Mouse (Mus musculus) c-Kit-positive CD71-positive TER-119-negative erythroid progenitor cells, embryonic 14.5 days (primary cell): Measurements from ENCODE around the gene Mtfr2.
A peak's percentile ranks its signal among the peaks of the same experiment; 100 is the strongest.

Experiments used
- DNase-seq: peaks from one replicate; pipeline ENCODE4 v3.0.0-alpha.2; 2013; ENCODE audit warnings: low read depth

Mtfr2 gene

DNA sequence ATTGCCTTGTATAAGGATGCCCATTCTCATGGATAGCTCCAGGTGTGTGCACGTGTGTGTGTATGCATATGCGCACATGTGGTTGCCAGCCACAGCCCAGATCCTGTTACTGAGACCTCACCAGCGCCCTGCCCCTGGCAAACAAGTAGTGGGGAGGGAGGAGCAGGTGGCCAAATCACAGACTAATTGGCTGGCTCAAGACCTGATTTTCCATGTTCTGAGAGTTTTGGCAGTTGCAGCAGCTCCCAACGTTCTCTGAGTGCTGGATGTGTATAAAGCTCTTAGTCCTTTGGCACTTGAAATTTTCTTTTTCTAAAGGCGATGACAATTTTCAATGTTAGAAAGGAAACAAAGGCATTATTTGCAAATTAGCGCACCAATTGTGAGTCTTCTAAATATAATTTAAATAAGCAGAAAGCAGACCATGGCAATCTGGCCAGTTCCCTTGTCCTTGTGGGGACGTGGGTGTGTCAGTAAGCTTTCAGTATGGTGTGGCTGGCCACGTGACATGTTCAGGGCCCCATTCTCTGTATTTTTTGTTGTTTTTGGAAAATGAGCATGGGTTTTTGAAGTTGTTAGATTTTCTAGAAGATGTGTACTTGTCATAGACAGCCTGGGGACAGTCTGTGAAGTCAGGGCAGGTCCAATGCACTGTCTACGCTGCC, 31.6 kb downstream of the Mtfr2 start:
- no peak for DNase-seq

DNA sequence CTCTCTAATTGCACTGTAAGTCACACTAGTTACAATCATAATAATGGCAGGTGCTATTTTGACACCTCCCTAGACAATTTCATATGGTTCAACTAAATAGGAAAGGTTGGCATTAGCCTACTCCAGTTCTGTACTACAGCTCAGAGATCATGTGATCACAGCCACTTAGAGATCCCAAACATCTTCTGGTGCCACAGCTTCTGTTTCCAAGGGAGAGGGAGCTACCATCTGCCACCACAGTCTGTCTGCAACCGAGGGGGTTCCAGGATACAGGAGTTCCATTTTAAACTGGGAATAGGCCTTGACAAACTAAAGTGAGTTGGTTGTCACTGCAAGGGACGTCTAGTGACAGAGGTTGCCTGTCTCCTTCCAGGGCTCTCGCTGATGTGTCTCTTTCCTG, 33.2 kb downstream of the Mtfr2 start:
- no peak for DNase-seq

DNA sequence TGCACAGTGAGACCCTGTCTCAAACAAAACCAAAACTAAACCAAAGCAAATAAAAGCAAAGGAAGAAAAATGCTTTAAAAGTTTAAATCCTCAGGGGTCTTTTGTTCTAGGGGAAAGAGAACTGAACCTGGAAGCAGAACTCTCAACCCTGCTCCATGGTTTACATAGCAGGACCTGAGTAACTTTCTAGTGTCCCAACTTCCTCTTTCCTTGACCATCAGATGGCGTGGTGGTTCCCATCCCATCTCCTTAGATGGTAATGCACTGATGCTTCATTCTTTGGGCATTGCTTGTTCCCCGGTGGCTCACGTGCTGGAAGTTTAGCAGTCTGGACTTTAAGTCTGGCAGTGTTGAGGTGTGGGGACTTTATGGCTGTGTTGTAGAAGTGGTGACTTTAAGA, 33.8 kb downstream of the Mtfr2 start:
- no peak for DNase-seq

DNA sequence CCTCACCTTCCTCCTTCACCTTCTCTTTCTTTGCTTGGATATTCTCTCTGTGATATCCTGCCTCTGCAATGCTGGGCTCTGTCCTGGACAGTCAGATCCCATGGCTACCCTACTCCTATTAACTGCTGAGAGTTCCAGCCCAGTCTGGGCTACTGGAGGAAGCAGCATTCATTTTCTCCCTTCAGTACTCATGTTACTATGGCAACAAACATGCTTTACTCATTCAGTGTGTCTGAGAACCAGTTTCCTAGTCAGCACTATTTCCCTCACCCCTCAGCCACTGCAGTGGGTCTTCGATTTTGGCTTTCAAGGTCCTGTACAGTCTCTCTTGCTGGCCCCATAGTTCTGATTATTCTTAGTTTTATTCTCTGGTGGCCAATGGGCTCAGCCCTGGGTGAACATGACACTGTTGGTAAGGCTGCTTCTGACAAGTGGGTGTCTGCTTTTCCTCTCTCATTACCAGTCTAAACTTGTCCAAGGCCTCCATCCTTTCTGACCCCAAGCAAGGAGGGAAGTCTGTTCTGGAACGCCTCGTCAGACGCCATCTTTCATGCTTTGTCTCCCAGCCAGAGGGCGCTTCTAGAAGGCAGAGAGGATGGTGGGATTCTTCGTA, 35.3 kb downstream of the Mtfr2 start:
- no peak for DNase-seq

DNA sequence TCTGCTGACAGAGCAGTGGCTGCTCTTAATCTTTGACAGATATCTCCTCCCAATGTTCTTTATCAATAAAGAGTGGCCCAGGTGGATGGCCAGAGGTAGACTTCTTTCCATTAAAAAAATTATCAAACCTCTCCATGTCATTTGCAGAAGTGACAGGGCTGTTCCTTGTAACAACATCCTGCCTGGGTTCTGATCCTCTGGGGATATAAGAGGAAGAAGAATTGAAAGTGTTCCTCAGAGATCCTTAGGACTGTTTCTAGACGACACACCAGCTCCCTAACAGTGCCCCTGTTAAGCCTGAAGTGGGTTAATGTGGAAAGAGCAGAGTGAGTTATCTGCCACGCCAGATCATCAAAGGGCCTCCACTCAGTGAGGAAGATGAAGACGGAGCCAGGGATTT, 43.0 kb downstream of the Mtfr2 start:
- DNase-seq, result no peak

DNA sequence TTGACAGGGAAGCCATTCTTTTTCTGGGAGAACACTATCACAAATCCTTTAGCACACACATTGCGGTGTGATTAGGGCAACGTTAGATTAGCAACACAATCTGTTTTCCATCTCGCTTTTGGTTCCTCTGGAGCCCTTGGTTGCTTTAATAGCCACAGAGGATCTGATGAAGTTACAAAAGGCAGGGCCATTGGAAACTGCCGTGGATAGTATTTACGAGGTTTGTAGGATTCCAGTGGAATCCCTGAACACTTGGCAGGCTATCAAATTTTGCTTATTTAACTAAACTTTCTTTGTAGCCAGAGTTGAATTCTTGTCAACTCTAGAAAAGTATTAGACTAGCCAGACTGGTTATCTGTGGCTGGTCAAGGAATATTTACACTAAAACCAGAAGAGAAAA, 47.2 kb downstream of the Mtfr2 start:
- no peak for DNase-seq

DNA sequence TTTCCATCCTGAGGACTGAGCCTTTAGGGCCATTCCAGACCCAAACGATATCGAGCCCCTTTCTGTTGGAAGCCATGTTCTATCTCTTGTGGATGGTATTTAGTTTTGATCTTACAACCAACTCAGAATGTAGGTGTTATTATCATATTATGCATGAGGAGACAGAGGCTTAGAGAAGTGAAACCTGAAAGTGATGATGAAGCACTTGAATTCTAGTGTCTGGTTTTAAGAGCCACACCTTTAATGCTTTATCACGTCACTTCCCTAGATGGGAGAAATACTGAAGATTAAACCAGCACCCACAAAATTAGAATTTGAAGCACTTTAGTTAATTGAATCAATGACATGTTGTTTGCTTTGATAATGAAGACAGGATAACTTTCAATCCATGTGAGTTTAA, 48.2 kb downstream of the Mtfr2 start:
- no peak for DNase-seq

DNA sequence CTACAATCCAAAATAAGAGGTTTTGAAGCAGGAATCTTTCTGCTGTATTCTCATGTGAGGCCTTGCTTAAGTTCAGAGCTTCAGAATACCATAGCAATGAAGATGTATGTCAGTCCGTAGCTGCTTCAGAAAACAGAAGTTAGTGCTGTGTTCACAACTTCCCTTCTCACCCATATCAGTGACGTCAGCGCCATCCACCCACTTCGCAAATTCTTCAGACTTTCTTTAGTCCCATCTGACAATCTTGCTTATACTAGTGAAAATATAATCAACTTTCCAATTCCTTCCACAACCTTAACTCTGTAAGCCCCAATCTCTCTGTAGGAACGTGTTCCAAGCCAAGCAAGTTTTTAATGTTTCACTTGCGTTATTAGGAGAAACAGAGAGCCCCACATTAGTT, 50.7 kb downstream of the Mtfr2 start:
- DNase-seq, result peak; percentile 6

DNA sequence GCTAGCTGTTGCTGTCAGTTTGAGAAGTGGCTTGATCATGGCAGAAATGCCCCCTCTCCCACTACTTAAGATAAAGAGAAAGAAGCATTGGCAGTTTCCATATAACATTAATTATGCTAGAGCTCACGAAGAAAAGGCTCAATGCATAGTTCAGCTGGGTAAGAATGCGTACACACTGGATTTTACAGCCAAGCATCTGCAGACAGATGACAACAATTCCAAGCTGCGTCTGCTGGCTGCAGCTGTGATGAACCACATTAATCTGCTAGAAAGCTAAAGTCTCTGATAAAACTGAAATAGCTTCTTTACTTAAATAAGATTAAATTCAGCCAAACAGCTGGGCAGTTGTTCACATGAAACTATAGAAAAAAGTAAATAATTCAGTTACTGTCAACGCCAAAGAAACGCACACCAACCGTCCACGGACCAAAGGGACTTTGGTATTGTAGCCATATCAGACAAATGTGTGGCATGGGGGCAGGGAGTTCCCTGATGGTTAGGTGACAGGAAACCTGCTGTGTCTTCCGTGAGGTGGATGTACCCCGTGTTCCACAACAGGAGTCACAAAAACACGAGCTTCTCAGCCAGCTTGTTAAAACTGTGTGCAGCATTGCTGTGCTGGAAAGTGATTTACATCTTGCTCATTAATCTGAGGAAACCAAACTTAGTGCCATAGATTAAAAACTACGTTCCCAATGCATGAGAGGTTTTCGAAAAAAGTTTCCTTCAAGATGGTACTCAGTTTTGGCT, 51.2 kb downstream of the Mtfr2 start:
- no peak for DNase-seq

DNA sequence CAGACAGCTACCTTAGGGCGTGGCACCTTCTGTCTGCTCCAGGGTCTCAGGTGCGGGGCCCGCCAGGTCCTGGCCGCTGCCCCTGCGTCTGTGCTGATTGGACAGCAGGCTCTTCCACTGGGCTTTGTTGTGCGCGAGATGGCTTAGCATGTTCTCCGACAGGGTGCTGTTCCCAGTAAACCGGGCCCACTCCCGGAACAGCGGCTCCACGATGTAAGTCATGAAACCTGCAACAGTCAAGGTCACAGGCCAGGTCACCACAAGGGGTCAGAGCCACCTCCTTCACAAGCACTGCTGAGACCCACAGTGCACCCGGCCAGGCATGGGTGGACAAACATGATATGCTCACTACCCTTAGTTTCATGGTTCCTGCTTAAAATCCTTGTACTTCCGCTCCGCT, 52.8 kb downstream of the Mtfr2 start:
- no peak for DNase-seq

DNA sequence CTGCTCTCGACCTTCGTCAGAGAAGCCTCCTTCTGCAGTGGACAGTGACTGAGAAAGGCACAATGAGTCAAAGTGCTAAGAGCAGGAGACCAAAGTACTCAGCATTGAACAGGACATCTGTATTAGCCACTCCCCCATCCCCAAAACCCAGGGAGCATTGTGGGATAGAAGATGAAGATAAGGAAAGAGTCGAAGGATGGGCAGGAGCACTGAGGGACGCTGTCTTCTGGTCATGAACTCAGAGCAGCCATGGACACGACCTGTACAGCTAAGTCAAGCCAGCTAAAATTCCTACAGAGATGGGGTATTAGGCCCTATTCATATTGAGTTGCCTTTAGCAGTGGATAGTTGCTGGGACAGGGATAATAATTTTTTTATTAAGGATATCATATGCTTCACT, 55.4 kb downstream of the Mtfr2 start:
- no peak for DNase-seq

DNA sequence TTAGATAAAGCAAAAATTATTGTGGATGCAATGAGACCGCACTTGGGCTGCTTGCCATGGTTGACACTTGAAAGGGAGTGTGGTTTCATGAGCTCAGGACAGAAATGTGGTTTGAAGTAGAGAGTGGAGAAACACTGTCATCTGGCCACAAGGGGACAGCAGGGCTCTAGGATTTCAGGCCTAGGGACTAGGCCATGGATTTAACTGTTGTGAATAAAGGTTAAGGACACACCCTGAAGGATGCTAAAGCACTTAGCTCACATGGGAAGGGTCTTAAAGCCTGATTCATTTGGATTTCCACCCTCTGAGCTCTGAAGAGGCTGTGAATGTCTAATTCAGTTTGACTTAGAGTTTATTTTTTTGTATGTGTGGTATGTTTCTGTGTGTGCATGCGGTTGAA, 57.9 kb downstream of the Mtfr2 start:
- DNase-seq, result no peak

DNA sequence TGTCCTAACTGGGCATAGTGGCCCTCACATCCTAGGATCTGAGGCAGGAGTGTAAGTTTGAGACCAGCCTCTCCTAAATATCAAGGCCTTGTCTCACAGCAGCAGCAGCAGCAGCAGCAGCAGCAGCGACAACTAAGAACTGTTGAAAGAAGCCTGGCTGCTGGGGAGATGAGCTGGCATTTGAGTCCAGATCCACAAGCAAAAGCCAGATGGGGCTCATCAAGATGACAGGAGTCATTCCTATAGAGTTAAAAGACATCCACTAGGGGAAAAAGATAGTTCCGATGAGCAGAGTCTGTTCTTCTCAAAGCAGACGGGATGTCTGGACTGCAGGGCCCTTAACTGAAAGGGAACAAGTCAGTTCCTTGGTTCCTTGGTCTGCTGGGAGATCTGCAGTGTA, 60.8 kb downstream of the Mtfr2 start:
- DNase-seq, result no peak

DNA sequence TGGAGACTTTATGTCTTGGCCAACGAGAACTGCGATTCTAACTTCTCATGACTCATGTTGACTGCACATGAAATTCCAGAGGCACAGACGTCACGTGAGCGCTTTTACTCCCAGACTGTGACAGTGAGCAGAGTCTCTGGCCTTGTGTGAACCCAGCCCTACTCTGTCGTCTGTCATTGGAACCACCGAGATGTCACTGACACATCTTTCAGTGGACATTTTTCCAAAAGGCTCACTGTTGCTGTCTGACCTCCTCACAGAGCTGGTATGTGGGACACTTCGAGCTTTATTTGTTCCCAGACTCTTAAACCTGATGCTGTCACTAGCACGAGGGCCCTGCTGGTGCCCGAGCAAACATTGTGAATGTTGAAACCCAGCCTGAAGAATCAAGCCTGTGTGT, 61.6 kb downstream of the Mtfr2 start:
- no peak for DNase-seq
